Comparison of ENCODE assay signal across 9 mouse cellular contexts in genomic region chr6:120192211-120192870, GRCm38 (mm10).
DNase-seq lines count a peak whose midpoint lies in the region; ATAC-seq and TF ChIP-seq lines count a peak whose summit lies in the region.
"Had no signal": no experiment of that assay in that cellular context is flagged by ENCODE, and none has a peak within 500 bp of the region (broad histone marks: within the 10 kb centered on the region; RNA-seq: fewer than 3 reads in every experiment).

No protein-coding gene starts in this region.

- H3K9me3 ChIP-seq in kidney, embryonic 14.5 days (ENCODE audit: control insufficient read depth, low read length) = no peaks in the 10 kb centered on the region
- H3K9me3 ChIP-seq in liver, postnatal 0 days (ENCODE audit: low read length) = no peaks in the 10 kb centered on the region
- H3K9me3 ChIP-seq: G1E had no signal

- peak overlapping the region; percentile 59 for H3K27ac ChIP-seq in layer of hippocampus, adult 2 months
- no peak overlapping the region for H3K27ac ChIP-seq in kidney, embryonic 14.5 days (ENCODE audit: low read depth, low read length)
- H3K27ac ChIP-seq in liver, postnatal 0 days (ENCODE audit: low read depth) = no peak overlapping the region

- TF ChIP-seq EP300 in liver, postnatal 0 days (IDR thresholded peaks at IDR 0.05; ENCODE audit: low read depth) = no peak

- H3K27me3 ChIP-seq in kidney, embryonic 14.5 days (ENCODE audit: control insufficient read depth, insufficient read depth, low read length) = no peaks in the 10 kb centered on the region
- no peaks in the 10 kb centered on the region for H3K27me3 ChIP-seq in liver, postnatal 0 days (ENCODE audit: insufficient read depth, low read length)

- no peak for ATAC-seq in kidney, embryonic 14.5 days (ENCODE audit: low FRiP score, low TSS enrichment)
- peak; percentile 34 for ATAC-seq in liver, postnatal 0 days

- H3K4me3 ChIP-seq in layer of hippocampus, adult 2 months = no peak overlapping the region; the same call in 1 of the 2 replicates
- H3K4me3 ChIP-seq in kidney, embryonic 14.5 days (ENCODE audit: low read length) = no peak overlapping the region
- H3K4me3 ChIP-seq in liver, postnatal 0 days (ENCODE audit: low read depth, low read length) = no peak overlapping the region

- H3K4me1 ChIP-seq in kidney, embryonic 14.5 days (ENCODE audit: control insufficient read depth, insufficient read depth, low read length) = peaks cover 11% of the 10 kb centered on the region
- peaks cover 47% of the 10 kb centered on the region for H3K4me1 ChIP-seq in liver, postnatal 0 days (ENCODE audit: insufficient read depth)

- no peak for TF ChIP-seq CTCF in layer of hippocampus, adult 2 months (conservative IDR thresholded peaks at IDR 0.05)
- TF ChIP-seq CTCF in liver, postnatal 0 days (IDR thresholded peaks at IDR 0.05; ENCODE audit: low read depth) = no peak

- peak; percentile 3 to 17 for DNase-seq in layer of hippocampus, adult 2 months (ENCODE audit: low spot score in 2 of 2)
- DNase-seq in layer of hippocampus, postnatal 25 days (ENCODE audit: extremely low spot score in 1 of 2, low spot score in 1 of 2) = no peak
- peak; percentile 72 for DNase-seq in embryo, embryonic 10.5 days (ENCODE audit: low spot score)
- peak; percentile 91 to 92 for DNase-seq in heart, adult 9 months (ENCODE audit: low spot score in 2 of 2)
- peak; percentile 59 for DNase-seq in liver, postnatal 0 days
- DNase-seq in ovary, postnatal 36 days (ENCODE audit: low spot score) = peak; percentile 69
- no peak for DNase-seq in thymus, postnatal 25 days

- 26% methylated on average over 15 of the region's 15 CpGs for WGBS in kidney, embryonic 14.5 days
- whole genome bisulfite sequencing in liver, postnatal 0 days (ENCODE audit: insufficient replicate concordance) = 56% methylated on average over 15 of the region's 15 CpGs

- H3K4me2 ChIP-seq in kidney, embryonic 14.5 days (replicated peaks; ENCODE audit: low read depth, low read length) = no peak overlapping the region
- H3K4me2 ChIP-seq in liver, postnatal 0 days (ENCODE audit: low read depth, low read length) = peak overlapping the region; percentile 40

- H3K36me3 ChIP-seq in kidney, embryonic 14.5 days (ENCODE audit: control insufficient read depth, insufficient read depth, low read length) = no peaks in the 10 kb centered on the region
- H3K36me3 ChIP-seq in liver, postnatal 0 days (replicated peaks; ENCODE audit: insufficient read depth, low read length) = no peaks in the 10 kb centered on the region
- H3K36me3 ChIP-seq: G1E had no signal

- H3K9ac ChIP-seq in kidney, embryonic 14.5 days (ENCODE audit: low read depth, low read length) = 0 out of 2 replicates have a peak overlapping the region, but pooled peaks have one; percentile 8
- H3K9ac ChIP-seq in liver, postnatal 0 days (replicated peaks) = no peak overlapping the region; the same call in 1 of the 2 replicates

Comparison
In these comparisons a context has a peak if more than half of its experiments do, and no peak if none do; other contexts are left out.
1. DNase-seq: peak in layer of hippocampus, adult 2 months (2 of 2), embryo, embryonic 10.5 days (single experiment), heart, adult 9 months (2 of 2), liver, postnatal 0 days (single experiment) and ovary, postnatal 36 days (single experiment); none in layer of hippocampus, postnatal 25 days (0 of 2) and thymus, postnatal 25 days (single experiment).